Mouse (Mus musculus): ENCODE data around the gene 4932438H23Rik.
A peak's percentile ranks its signal among the peaks of the same experiment; 100 is the strongest.

The 4932438H23Rik gene

GRCm38 (mm10) chr16:91057261-91057660 lies 37.7 kb downstream of the 4932438H23Rik start:
- no peak for DNase-seq (ENCODE audit: low spot score)

- DNase-seq (ENCODE audit: low spot score) = no peak
These were observed 38.7 kb downstream of the 4932438H23Rik start for GRCm38 (mm10) chr16:91056043-91056821.

- no peak for DNase-seq (ENCODE audit: low spot score)
These were observed 39.8 kb downstream of the 4932438H23Rik start for GRCm38 (mm10) chr16:91055150-91055549.

GRCm38 (mm10) chr16:91053599-91053998 lies 41.3 kb downstream of the 4932438H23Rik start:
- no peak for DNase-seq (ENCODE audit: low spot score)

- DNase-seq (ENCODE audit: low spot score) = peak; percentile 69
These were observed 49.4 kb downstream of the 4932438H23Rik start for GRCm38 (mm10) chr16:91045511-91045910.

- peak; percentile 100 for DNase-seq (ENCODE audit: low spot score)
These were observed 50.4 kb downstream of the 4932438H23Rik start, which contains the start of gene Paxbp1 for GRCm38 (mm10) chr16:91044270-91045182. Gene Paxbp1 (minus strand): TSS chr16:91044543.

- DNase-seq (ENCODE audit: low spot score) = peak; percentile 60
These were observed 51.3 kb downstream of the 4932438H23Rik start for GRCm38 (mm10) chr16:91043461-91044248.

GRCm38 (mm10) chr16:91042640-91043039 lies 52.3 kb downstream of the 4932438H23Rik start:
- DNase-seq (ENCODE audit: low spot score) = no peak

- DNase-seq (ENCODE audit: low spot score) = no peak
These were observed 59.1 kb downstream of the 4932438H23Rik start for GRCm38 (mm10) chr16:91035866-91036265.

GRCm38 (mm10) chr16:91030751-91031150 lies 64.2 kb downstream of the 4932438H23Rik start:
- DNase-seq (ENCODE audit: low spot score) = no peak

GRCm38 (mm10) chr16:91029901-91030300 lies 65.0 kb downstream of the 4932438H23Rik start:
- DNase-seq (ENCODE audit: low spot score) = no peak

- no peak for DNase-seq (ENCODE audit: low spot score)
These were observed 65.7 kb downstream of the 4932438H23Rik start for GRCm38 (mm10) chr16:91029161-91029743.

GRCm38 (mm10) chr16:91026290-91026689 lies 68.6 kb downstream of the 4932438H23Rik start:
- no peak for DNase-seq (ENCODE audit: low spot score)

- DNase-seq (ENCODE audit: low spot score) = peak; percentile 18
These were observed 71.5 kb downstream of the 4932438H23Rik start for GRCm38 (mm10) chr16:91023384-91023783.

- DNase-seq (ENCODE audit: low spot score) = no peak
These were observed 74.0 kb downstream of the 4932438H23Rik start for GRCm38 (mm10) chr16:91020842-91021483.

GRCm38 (mm10) chr16:91019476-91019875 lies 75.4 kb downstream of the 4932438H23Rik start:
- DNase-seq (ENCODE audit: low spot score) = no peak

- no peak for DNase-seq (ENCODE audit: low spot score)
These were observed 79.2 kb downstream of the 4932438H23Rik start for GRCm38 (mm10) chr16:91015761-91016160.

GRCm38 (mm10) chr16:91011847-91012246 lies 83.1 kb downstream of the 4932438H23Rik start:
- no peak for DNase-seq (ENCODE audit: low spot score)

GRCm38 (mm10) chr16:91011021-91011683 lies 83.8 kb downstream of the 4932438H23Rik start, which contains the start of gene Synj1:
Gene Synj1 (minus strand): TSS chr16:91011308.
- peak; percentile 92 for DNase-seq (ENCODE audit: low spot score)

- peak; percentile 40 for DNase-seq (ENCODE audit: low spot score)
These were observed 84.3 kb downstream of the 4932438H23Rik start for GRCm38 (mm10) chr16:91010581-91011020.

All from embryo, embryonic 10.5 days (tissue).